8 mouse cellular contexts compared by ENCODE assay signal in the genomic region with DNA sequence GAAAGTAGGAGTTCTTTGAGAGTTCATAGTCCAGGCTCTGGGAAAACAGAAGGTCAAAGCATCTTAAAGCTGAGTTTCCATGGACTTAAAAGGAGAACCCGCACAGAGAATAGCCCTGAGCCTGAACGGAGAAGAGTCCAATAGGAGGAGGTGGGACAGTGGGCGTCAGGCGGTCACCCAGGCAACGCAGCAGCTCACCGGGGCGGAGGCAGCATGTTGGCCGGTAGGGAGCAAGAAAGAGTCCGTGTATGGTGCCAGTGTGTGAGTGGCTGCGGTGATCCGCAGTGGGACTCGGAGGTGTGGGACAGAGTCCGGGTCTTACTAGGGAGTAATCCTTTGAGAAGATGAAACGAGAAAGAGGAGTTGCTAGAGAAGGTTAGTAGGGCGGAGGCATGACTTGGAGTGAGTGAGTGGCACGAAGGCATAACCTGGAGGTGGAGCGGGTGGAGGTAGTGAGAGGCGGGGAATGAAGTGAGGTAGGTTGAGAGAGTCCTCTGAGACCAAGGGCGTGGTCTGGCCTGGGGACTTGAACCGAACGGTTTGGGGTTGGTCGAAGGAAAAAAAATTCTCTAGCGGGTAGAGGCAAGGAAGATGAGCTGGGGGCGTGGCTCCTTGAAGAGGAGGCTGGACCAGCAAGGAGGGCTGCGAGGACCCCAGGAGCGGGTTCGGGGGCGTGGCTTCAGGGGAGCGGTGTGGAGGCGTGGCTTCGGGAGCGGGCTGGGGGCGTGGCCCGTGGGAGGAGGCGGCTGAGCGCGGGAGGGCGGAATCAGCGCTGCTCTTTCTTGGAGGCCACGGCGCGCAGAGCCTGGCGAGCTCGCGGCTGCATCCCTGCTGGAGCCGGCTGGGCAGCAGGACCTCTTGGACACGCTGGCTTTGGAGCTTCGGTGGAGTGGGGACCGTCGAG. TPM values are rescaled to one million over a fixed set of nuclear protein-coding genes. Genes with fewer than 3 reads are reported as not detected.
DNase-seq lines count a peak whose midpoint lies in the region; ATAC-seq and TF ChIP-seq lines count a peak whose summit lies in the region.

Gene Spata13, plus strand, starts transcription at position 41 of the 904 bp plus-strand sequence.

- peaks cover 30% of the 10 kb centered on the region for H3K36me3 ChIP-seq in forebrain, embryonic 10.5 days (replicated peaks)
- H3K36me3 ChIP-seq in heart, embryonic 15.5 days: no peaks in the 10 kb centered on the region
- no peaks in the 10 kb centered on the region; the same call in 1 of the 2 replicates for H3K36me3 ChIP-seq in liver, embryonic 14.5 days (replicated peaks; ENCODE audit: control insufficient read depth, insufficient read depth, low read depth)
- no peaks in the 10 kb centered on the region for H3K36me3 ChIP-seq in neural tube, embryonic 12.5 days
- no peaks in the 10 kb centered on the region for H3K36me3 ChIP-seq in stomach, postnatal 0 days (ENCODE audit: control insufficient read depth, insufficient read depth, low read length)

- peak within 1 kb of the TSS; percentile 94 for H3K4me3 ChIP-seq in forebrain, embryonic 10.5 days
- peak within 1 kb of the TSS; percentile 64 for H3K4me3 ChIP-seq in heart, embryonic 15.5 days
- H3K4me3 ChIP-seq in liver, embryonic 14.5 days (ENCODE audit: insufficient read depth in 1 of 2, low read depth in 2 of 2, low read length in 2 of 2): peak within 1 kb of the TSS; percentile 74 to 87
- H3K4me3 ChIP-seq in neural tube, embryonic 12.5 days: peak within 1 kb of the TSS; percentile 72
- H3K4me3 ChIP-seq in stomach, postnatal 0 days (ENCODE audit: low read depth, low read length): peak within 1 kb of the TSS; percentile 64

- peaks cover 6% of the 10 kb centered on the region; the same call in 1 of the 2 replicates for H3K27me3 ChIP-seq in forebrain, embryonic 10.5 days (ENCODE audit: poor library complexity, severe bottlenecking)
- H3K27me3 ChIP-seq in heart, embryonic 15.5 days: peaks cover 34% of the 10 kb centered on the region
- H3K27me3 ChIP-seq in liver, embryonic 14.5 days (ENCODE audit: control insufficient read depth, insufficient read depth, low read length): peaks cover 10% of the 10 kb centered on the region
- no peaks in the 10 kb centered on the region for H3K27me3 ChIP-seq in neural tube, embryonic 12.5 days (replicated peaks)
- H3K27me3 ChIP-seq in stomach, postnatal 0 days (ENCODE audit: control insufficient read depth, insufficient read depth, low read length): no peaks in the 10 kb centered on the region

- peak within 1 kb of the TSS; percentile 95 for H3K27ac ChIP-seq in forebrain, embryonic 10.5 days
- H3K27ac ChIP-seq in heart, embryonic 15.5 days: peak within 1 kb of the TSS; percentile 38; the same call in 1 of the 2 replicates
- peak within 1 kb of the TSS; percentile 54 for H3K27ac ChIP-seq in liver, embryonic 14.5 days
- H3K27ac ChIP-seq in neural tube, embryonic 12.5 days: peak within 1 kb of the TSS; percentile 27; the same call in 1 of the 2 replicates
- peak within 1 kb of the TSS; percentile 89 for H3K27ac ChIP-seq in stomach, postnatal 0 days (replicated peaks)

- no peaks in the 10 kb centered on the region for H3K9me3 ChIP-seq in forebrain, embryonic 10.5 days
- H3K9me3 ChIP-seq in heart, embryonic 15.5 days (replicated peaks): no peaks in the 10 kb centered on the region
- no peaks in the 10 kb centered on the region for H3K9me3 ChIP-seq in liver, embryonic 14.5 days (ENCODE audit: control insufficient read depth, low read length)
- H3K9me3 ChIP-seq in neural tube, embryonic 12.5 days: no peaks in the 10 kb centered on the region
- H3K9me3 ChIP-seq in stomach, postnatal 0 days (ENCODE audit: control insufficient read depth, low read length): no peaks in the 10 kb centered on the region

- H3K4me1 ChIP-seq in forebrain, embryonic 10.5 days: peaks cover 57% of the 10 kb centered on the region
- peaks cover 20% of the 10 kb centered on the region for H3K4me1 ChIP-seq in heart, embryonic 15.5 days (replicated peaks)
- peaks cover 14 to 36% of the 10 kb centered on the region in 2 experiments for H3K4me1 ChIP-seq in liver, embryonic 14.5 days (replicated peaks; ENCODE audit: control insufficient read depth in 2 of 2, insufficient read depth in 2 of 2, low read length in 1 of 2)
- peaks cover 49% of the 10 kb centered on the region for H3K4me1 ChIP-seq in neural tube, embryonic 12.5 days
- H3K4me1 ChIP-seq in stomach, postnatal 0 days (replicated peaks; ENCODE audit: control insufficient read depth, insufficient read depth): peaks cover 4% of the 10 kb centered on the region; the same call in 1 of the 2 replicates

- peak within 1 kb of the TSS; percentile 65 for H3K9ac ChIP-seq in heart, embryonic 15.5 days
- H3K9ac ChIP-seq in liver, embryonic 14.5 days (replicated peaks): peak within 1 kb of the TSS; percentile 90
- peak within 1 kb of the TSS; percentile 73 for H3K9ac ChIP-seq in neural tube, embryonic 12.5 days
- peak within 1 kb of the TSS; percentile 79 for H3K9ac ChIP-seq in stomach, postnatal 0 days (ENCODE audit: low read length)

- no peak for TF ChIP-seq EP300 in liver, embryonic 14.5 days (IDR thresholded peaks at IDR 0.05; ENCODE audit: low read depth)
- TF ChIP-seq EP300 in stomach, postnatal 0 days (optimal IDR thresholded peaks at IDR 0.05): no peak

- peak within 1 kb of the TSS; percentile 100 for H3K4me2 ChIP-seq in heart, embryonic 15.5 days
- peak within 1 kb of the TSS; percentile 80 for H3K4me2 ChIP-seq in liver, embryonic 14.5 days (ENCODE audit: low read depth)
- peak within 1 kb of the TSS; percentile 96 for H3K4me2 ChIP-seq in neural tube, embryonic 12.5 days (replicated peaks)
- H3K4me2 ChIP-seq in stomach, postnatal 0 days (replicated peaks; ENCODE audit: low read depth): peak within 1 kb of the TSS; percentile 89

- DNase-seq in c-Kit-positive CD71-negative TER-119-negative erythroid progenitor cells, embryonic 14.5 days (ENCODE audit: low read depth): peak; percentile 66
- DNase-seq in forebrain, embryonic 10.5 days (ENCODE audit: extremely low spot score, low spot score): peak; percentile 98
- DNase-seq in kidney, postnatal 14 days: peak; percentile 95
- peak; percentile 69 to 79 (median 71) for DNase-seq in liver, embryonic 14.5 days (ENCODE audit: low read depth in 3 of 3, low spot score in 3 of 3)
- peak; percentile 95 for DNase-seq in stomach, postnatal 0 days (ENCODE audit: low spot score)

- WGBS in forebrain, embryonic 10.5 days: under 1% methylated on average over 50 of the region's 50 CpGs
- under 1% methylated on average over 50 of the region's 50 CpGs for WGBS in heart, embryonic 15.5 days
- under 1% methylated on average over 50 of the region's 50 CpGs for WGBS in liver, embryonic 14.5 days (ENCODE audit: insufficient replicate concordance)
- under 1% methylated on average over 50 of the region's 50 CpGs for WGBS in neural tube, embryonic 12.5 days
- WGBS in stomach, postnatal 0 days: 2% methylated on average over 36 of the region's 50 CpGs

- peak; percentile 88 for ATAC-seq in CD4-positive, CD25-positive, alpha-beta regulatory T cell, adult 4 months
- peak; percentile 86 for ATAC-seq in heart, embryonic 15.5 days (replicated peaks; ENCODE audit: insufficient number of reproducible peaks, insufficient read depth, low FRiP score, low read depth)
- peak; percentile 92 for ATAC-seq in liver, embryonic 14.5 days (ENCODE audit: insufficient read depth)
- ATAC-seq in neural tube, embryonic 12.5 days (ENCODE audit: low FRiP score, low read depth): peak; percentile 89
- peak; percentile 93 for ATAC-seq in stomach, postnatal 0 days (ENCODE audit: low FRiP score, low TSS enrichment)

- TF ChIP-seq CTCF in liver, embryonic 14.5 days (IDR thresholded peaks at IDR 0.05; ENCODE audit: low read depth): peak; percentile 35; the same call in 1 of the 2 replicates
- TF ChIP-seq CTCF in stomach, postnatal 0 days (IDR thresholded peaks at IDR 0.05; ENCODE audit: low read depth): peak; percentile 32; the same call in 1 of the 2 replicates

RNA-seq across cellular contexts. Expression of gene Spata13, which starts in this region (rescaled TPM):
- 100 to 1,000 TPM in 1 of 2 experiments, 10 to 100 TPM in 1; 90.7 to 146 TPM for polyA plus RNA-seq in CD4-positive, CD25-positive, alpha-beta regulatory T cell, adult 4 months (2017; shearing (Covaris generic))
- 97.0 and 102 TPM in 2 replicates for polyA plus RNA-seq in forebrain, embryonic 10.5 days (2016; fragmentation: Nextera tagmentation; extraction: Ambion mirVana)
- 14.9 and 18.5 TPM in 2 replicates for polyA plus RNA-seq in heart, embryonic 15.5 days (2015; fragmentation: Nextera tagmentation; extraction: Ambion mirVana)
- polyA plus RNA-seq in liver, embryonic 14.5 days (2012; rRNA removed): 5.5 and 6.1 TPM in 2 replicates
- polyA plus RNA-seq in liver, embryonic 14.5 days (2014; fragmentation: Nextera tagmentation; extraction: Ambion mirVana): 13.5 and 14.1 TPM in 2 replicates
- 51.0 and 58.2 TPM in 2 replicates for polyA plus RNA-seq in neural tube, embryonic 12.5 days (2016; fragmentation: Nextera tagmentation; extraction: Ambion mirVana)
- polyA plus RNA-seq in stomach, postnatal 0 days (2015; fragmentation: Nextera tagmentation; extraction: Ambion mirVana): 11.2 and 12.2 TPM in 2 replicates

Comparison
In these comparisons a context has a peak if more than half of its experiments do, and no peak if none do; other contexts are left out.
1. Peak in every context shown above with its lines: DNase-seq, ATAC-seq, H3K4me3 ChIP-seq and H3K27ac ChIP-seq.
2. H3K27ac ChIP-seq: peak in every context shown above with its lines; median percentile 95 in forebrain, embryonic 10.5 days; 89 in stomach, postnatal 0 days; 54 in liver, embryonic 14.5 days; 38 in heart, embryonic 15.5 days; 27 in neural tube, embryonic 12.5 days.